Mouse (Mus musculus) E14TG2a.4 (cell line): ENCODE data around the gene Gadd45g.

Source experiments
- H3K27me3 ChIP-seq: 2 replicates; pipeline ENCODE4 v1.6.1; 2014; ENCODE audit warnings: low read length, control low read depth; ENCODE audit not compliant: insufficient read depth
- H3K36me3 ChIP-seq: 2 replicates; pipeline ENCODE4 v1.6.1; 2014; ENCODE audit warnings: low read length, control low read depth; ENCODE audit not compliant: insufficient read depth
- H3K4me1 ChIP-seq: replicated peaks from 2 replicates; pipeline ENCODE4 v1.6.1; 2014; ENCODE audit warnings: low read depth, low read length, control low read depth
- H3K4me3 ChIP-seq: replicated peaks from 2 replicates; pipeline ENCODE4 v1.5.1; 2014; ENCODE audit warnings: mild to moderate bottlenecking, low read length
- H3K9me3 ChIP-seq: 2 replicates; pipeline ENCODE4 v1.6.1; 2014; ENCODE audit warnings: low read length, control low read depth
- CTCF ChIP-seq: conservative IDR thresholded peaks from 2 replicates; pipeline ENCODE4 v1.5.1; 2014; ENCODE audit warnings: low read length
- NANOG ChIP-seq: IDR thresholded peaks from 2 replicates; pipeline ENCODE4 v1.6.1; 2014; ENCODE audit warnings: borderline replicate concordance, low read length, mixed read lengths
- POU5F1 ChIP-seq: IDR thresholded peaks from 2 replicates; pipeline ENCODE4 v1.6.1; 2014; ENCODE audit warnings: low read length, borderline replicate concordance

The Gadd45g gene

DNA sequence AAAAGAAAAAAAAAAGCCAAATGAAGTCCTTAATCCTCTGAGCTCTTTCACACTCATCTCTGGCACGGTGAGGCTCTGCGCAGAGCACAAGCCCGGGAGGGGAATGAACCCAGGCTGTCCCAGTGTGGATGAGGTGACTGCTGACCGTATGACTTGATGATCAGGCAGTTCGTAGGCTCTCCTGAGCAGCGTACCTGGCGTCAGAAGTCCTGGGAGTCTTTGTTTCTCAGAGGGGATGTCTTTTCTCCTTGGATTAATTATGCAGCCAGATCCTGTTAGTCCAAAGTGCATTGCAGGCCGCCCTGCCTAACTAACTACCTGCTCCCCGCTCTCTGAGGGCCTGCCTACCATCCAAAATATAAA, 22.6 kb downstream of the Gadd45g start:
- TF ChIP-seq POU5F1 (no peak), CTCF (no peak), NANOG (no peak)
- Histone ChIP-seq H3K27me3 (peaks cover 32% of the 10 kb centered on the region), H3K4me1 (peaks cover 35% of the 10 kb centered on the region), H3K9me3 (peaks cover 9% of the 10 kb centered on the region), H3K4me3 (no peak overlapping the region), H3K36me3 (no peaks in the 10 kb centered on the region)

DNA sequence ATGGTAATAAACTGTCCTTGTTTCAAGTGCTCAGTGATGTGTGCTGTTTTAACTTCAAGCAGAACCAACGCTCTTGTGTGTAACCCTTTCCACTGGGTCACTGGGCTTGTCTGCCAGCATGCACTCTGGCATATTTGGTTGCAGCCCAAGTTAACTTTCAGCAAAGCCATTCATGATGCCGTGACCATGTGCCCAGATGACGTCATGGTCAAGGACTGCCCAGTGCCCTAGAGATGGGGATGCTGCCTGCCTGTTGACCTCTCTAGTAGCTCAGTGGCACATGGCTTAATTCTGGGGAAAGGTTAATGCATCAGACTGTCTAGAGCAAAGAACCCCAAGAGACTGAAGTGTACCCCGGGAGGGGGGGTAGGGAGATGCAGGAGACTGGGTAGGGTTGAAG, 24.7 kb downstream of the Gadd45g start:
- no peak overlapping the region for H3K4me3 ChIP-seq
- H3K4me1 ChIP-seq: peaks cover 31% of the 10 kb centered on the region
- H3K27me3 ChIP-seq: peaks cover 46% of the 10 kb centered on the region
- no peaks in the 10 kb centered on the region for H3K36me3 ChIP-seq
- TF ChIP-seq CTCF: no peak
- no peak for TF ChIP-seq POU5F1
- no peak for TF ChIP-seq NANOG
- peaks cover 9% of the 10 kb centered on the region for H3K9me3 ChIP-seq

DNA sequence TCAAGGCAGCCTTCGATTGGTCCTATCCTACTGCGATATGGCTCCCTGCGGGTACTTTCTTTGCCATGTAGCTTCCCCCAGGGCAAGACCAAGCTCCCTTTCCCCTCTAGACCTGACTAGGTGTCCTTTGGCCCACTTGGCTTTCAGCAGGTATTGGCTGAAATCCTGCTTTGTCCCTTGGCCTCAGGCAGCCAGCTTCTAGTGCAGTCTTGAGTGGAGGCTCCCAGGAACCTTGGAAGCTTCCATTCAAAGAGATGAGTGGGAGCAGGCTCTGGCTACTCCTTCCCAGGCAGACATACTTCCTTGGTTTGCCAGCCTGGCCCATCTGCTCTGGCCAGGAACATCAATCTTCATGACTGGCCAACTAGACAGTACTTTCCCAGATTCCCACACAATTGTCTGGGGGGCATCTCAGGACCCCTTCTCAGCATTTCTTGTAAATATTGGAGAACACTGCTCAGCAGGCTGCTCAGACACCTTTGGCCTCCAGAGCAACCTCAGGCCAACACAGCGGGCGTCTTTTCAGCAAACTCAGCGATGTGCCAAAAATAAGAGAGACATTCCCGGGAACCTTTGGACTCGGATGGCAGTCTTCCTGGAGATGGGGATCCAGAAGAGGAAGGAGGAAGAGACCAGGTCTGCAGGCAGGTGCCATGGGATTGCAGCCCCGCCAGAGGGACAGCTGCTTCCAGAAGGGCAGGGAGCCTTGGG, 25.9 kb downstream of the Gadd45g start:
- H3K9me3 ChIP-seq: peaks cover 9% of the 10 kb centered on the region
- H3K36me3 ChIP-seq: no peaks in the 10 kb centered on the region
- H3K4me3 ChIP-seq: no peak overlapping the region
- H3K4me1 ChIP-seq: peaks cover 21% of the 10 kb centered on the region
- TF ChIP-seq POU5F1: no peak
- TF ChIP-seq NANOG: no peak
- TF ChIP-seq CTCF: no peak
- peaks cover 51% of the 10 kb centered on the region for H3K27me3 ChIP-seq

DNA sequence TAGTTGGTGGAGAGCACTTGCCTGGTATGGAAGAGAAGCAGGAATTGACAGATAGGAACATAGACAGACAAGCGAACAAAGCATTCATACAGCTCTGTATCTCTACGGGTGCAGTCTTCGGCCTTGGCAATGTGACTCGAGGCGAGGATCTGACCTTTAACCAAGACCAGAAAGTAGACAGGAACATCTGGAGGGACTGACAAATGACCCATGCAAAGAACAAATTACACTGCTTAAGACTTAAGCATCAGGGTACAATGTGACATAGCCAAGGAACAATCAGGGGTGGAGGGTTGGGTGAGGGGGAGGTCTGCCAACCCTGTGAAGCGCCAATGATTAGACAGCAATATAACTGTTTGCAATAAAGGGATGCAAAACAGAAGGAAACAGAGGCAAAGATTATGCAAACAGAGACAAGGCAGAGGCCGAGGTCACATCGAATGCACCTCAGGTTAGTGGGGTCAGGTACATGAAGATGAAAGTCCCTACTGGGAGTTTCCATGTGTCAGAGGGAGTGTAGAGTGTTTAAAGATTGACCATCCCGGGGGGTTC, 26.6 kb downstream of the Gadd45g start:
- H3K4me3 ChIP-seq: no peak overlapping the region
- H3K36me3 ChIP-seq: no peaks in the 10 kb centered on the region
- peaks cover 53% of the 10 kb centered on the region for H3K27me3 ChIP-seq
- no peak for TF ChIP-seq POU5F1
- no peak for TF ChIP-seq NANOG
- TF ChIP-seq CTCF: no peak
- H3K9me3 ChIP-seq: peaks cover 9% of the 10 kb centered on the region
- H3K4me1 ChIP-seq: peaks cover 18% of the 10 kb centered on the region

DNA sequence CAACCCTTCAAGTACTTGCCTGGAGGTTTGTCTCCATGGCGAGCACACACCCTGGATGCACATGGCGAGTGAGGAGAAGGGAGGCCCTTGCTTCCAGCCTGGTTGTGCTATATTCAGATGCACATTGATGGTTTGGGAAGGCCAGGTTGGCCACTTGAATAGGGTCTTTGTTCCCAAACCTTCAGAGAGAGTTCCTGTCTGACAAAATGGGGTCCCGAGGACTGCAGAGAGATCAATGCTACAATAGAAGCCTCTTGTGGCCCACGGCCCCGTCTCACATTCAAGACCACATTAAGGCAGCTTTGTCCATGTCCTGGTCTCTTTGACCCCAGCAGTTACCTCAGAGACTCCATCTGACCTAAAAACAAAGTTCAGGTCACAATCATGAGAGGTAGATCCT, 27.3 kb downstream of the Gadd45g start:
- H3K36me3 ChIP-seq: no peaks in the 10 kb centered on the region
- peaks cover 9% of the 10 kb centered on the region for H3K9me3 ChIP-seq
- no peak overlapping the region for H3K4me3 ChIP-seq
- peaks cover 56% of the 10 kb centered on the region for H3K27me3 ChIP-seq
- TF ChIP-seq NANOG (no peak), POU5F1 (no peak), CTCF (no peak)
- H3K4me1 ChIP-seq: peaks cover 17% of the 10 kb centered on the region

DNA sequence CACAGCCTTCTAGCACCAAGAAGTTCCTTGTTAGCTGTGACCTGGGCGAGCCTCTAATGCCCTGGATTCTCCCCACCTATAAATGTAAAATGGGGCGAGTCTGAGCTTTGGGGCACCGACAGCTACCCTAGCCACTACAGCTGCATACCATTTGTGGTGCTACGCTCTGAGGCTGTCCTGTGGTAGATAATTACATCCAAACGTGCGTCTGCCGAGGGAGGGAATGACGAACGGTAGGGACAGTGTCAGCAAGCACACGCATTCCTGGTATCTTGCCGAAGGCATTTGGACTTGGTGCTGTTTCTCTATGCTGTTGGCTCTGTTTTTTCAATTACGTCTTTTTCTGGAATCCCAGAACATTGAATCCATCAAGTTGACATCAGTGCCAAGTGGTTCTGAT, 29.7 kb downstream of the Gadd45g start:
- Histone ChIP-seq H3K4me3 (no peak overlapping the region), H3K27me3 (peaks cover 65% of the 10 kb centered on the region), H3K9me3 (no peaks in the 10 kb centered on the region), H3K4me1 (peaks cover 13% of the 10 kb centered on the region), H3K36me3 (no peaks in the 10 kb centered on the region)
- TF ChIP-seq CTCF (no peak), NANOG (no peak), POU5F1 (no peak)

DNA sequence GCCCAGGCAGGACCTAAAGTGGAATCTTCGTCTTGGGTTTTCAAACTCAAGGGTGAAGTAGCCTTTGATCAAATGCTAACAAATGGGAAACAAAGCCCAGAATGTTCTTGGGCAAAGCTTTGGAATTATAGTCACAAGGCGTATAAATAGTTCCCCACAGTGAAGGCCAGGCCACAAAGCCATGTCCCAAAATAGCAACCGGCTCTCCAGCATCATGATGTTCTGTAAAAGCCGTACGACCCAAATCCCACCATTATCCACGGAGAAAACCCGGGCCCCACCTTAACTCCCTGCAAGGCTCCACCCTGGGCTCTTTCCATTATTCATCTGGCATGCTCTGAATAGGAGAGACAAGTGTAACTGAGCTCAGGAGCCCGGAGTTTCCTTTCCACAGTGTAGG, 32.3 kb downstream of the Gadd45g start:
- TF ChIP-seq CTCF (no peak), NANOG (no peak), POU5F1 (no peak)
- peaks cover 63% of the 10 kb centered on the region for H3K27me3 ChIP-seq
- peaks cover 31% of the 10 kb centered on the region for H3K4me1 ChIP-seq
- no peaks in the 10 kb centered on the region for H3K9me3 ChIP-seq
- no peaks in the 10 kb centered on the region for H3K36me3 ChIP-seq
- no peak overlapping the region for H3K4me3 ChIP-seq

DNA sequence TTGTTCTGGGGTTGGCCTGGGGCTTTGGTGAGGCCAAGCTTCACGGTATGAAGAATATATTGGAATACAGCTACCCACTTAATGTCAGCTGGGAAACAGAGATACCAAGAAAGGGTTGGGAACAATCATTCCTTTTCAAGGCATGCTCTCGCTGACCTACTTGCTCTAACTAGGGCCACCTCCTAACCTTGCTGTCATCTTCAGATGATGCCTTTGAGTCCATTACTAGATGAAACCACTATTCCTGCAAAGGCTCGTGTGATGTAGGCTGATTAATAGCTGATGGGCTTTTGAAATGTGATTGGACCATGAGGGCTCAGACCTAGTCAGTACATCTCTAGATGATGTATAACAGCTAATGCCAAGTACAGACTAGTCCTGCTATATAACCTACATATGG, 33.1 kb downstream of the Gadd45g start:
- H3K36me3 ChIP-seq: no peaks in the 10 kb centered on the region
- TF ChIP-seq NANOG: no peak
- no peak for TF ChIP-seq POU5F1
- no peak for TF ChIP-seq CTCF
- H3K4me3 ChIP-seq: no peak overlapping the region
- peaks cover 39% of the 10 kb centered on the region for H3K4me1 ChIP-seq
- peaks cover 57% of the 10 kb centered on the region for H3K27me3 ChIP-seq
- no peaks in the 10 kb centered on the region for H3K9me3 ChIP-seq

DNA sequence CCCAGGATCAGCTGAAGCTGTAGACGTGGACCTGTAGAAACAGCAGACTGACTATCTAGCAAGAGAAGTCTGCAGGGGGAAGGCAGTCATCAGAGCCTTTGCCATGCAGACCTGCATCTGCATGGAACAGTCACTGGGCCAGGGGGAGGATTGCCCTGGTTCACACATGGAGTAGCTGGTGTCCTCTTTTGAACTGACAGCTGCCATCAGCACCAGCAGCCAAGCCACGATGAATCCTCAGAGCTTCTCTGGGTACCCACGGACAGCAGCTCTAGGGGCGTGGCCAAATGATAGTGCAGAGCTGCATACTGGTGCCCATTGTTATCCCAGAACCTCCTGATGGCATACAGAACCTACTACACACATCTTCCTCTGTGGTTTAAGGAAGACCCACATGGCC, 33.5 kb downstream of the Gadd45g start:
- no peak overlapping the region for H3K4me3 ChIP-seq
- H3K4me1 ChIP-seq: peaks cover 39% of the 10 kb centered on the region
- TF ChIP-seq CTCF: no peak
- no peak for TF ChIP-seq POU5F1
- TF ChIP-seq NANOG: no peak
- H3K27me3 ChIP-seq: peaks cover 53% of the 10 kb centered on the region
- no peaks in the 10 kb centered on the region for H3K9me3 ChIP-seq
- no peaks in the 10 kb centered on the region for H3K36me3 ChIP-seq
